Mouse (Mus musculus) lung, embryonic 16.5 days (tissue): Measurements from ENCODE around the gene Ttyh3. TPM values are rescaled to one million over a fixed set of nuclear protein-coding genes. Genes with fewer than 3 reads are reported as not detected.
A peak's percentile ranks its signal among the peaks of the same experiment; 100 is the strongest.

Source experiments
- ATAC-seq: fragments of 200-750 bp; cut with Nextera tagmentation; 2 replicates; pipeline ENCODE4 v1.8.0; 2017; ENCODE audit warnings: low read depth, mild to moderate bottlenecking, moderate library complexity
- H3K27ac ChIP-seq: fragments of 300-500 bp; sonication (generic); 2 replicates; pipeline ENCODE4 v1.5.1; 2014; ENCODE audit warnings: mild to moderate bottlenecking, control low read depth, low read length
- H3K27me3 ChIP-seq: fragments of 300-500 bp; sonication (generic); 2 replicates; pipeline ENCODE4 v1.6.1; 2014; ENCODE audit warnings: low read depth, low read length, mixed read lengths; ENCODE audit not compliant: control insufficient read depth, insufficient read depth
- H3K36me3 ChIP-seq: fragments of 300-500 bp; sonication (generic); 2 replicates; pipeline ENCODE4 v1.6.1; 2014; ENCODE audit warnings: low read length; ENCODE audit not compliant: control insufficient read depth, insufficient read depth
- H3K4me1 ChIP-seq: fragments of 300-500 bp; sonication (generic); replicated peaks from 2 replicates; pipeline ENCODE4 v1.6.1; 2014; ENCODE audit warnings: low read length, mixed read lengths; ENCODE audit not compliant: control insufficient read depth, insufficient read depth
- H3K4me2 ChIP-seq: fragments of 300-500 bp; sonication (generic); 2 replicates; pipeline ENCODE4 v1.6.1; 2014; ENCODE audit warnings: low read depth, low read length, control low read depth
- H3K4me3 ChIP-seq: fragments of 300-500 bp; sonication (generic); 2 replicates; pipeline ENCODE4 v1.5.1; 2014; ENCODE audit warnings: mild to moderate bottlenecking, low read length, control low read depth
- H3K9ac ChIP-seq: fragments of 300-500 bp; sonication (generic); 2 replicates; pipeline ENCODE4 v1.6.1; 2014; ENCODE audit warnings: low read length, control low read depth
- H3K9me3 ChIP-seq: fragments of 300-500 bp; sonication (generic); 2 replicates; pipeline ENCODE4 v1.6.1; 2016; ENCODE audit warnings: low read length; ENCODE audit not compliant: control insufficient read depth
- WGBS: fragments of 180-500 bp; shearing (Covaris S2); extraction: QIAGEN DNeasy Blood & Tissue Kit; methylation state at CpG from one replicate; pipeline ENCODE4 v1.1.7; 2014; 5-methylcytosine and 5-hydroxymethylcytosine counted together
- polyA plus RNA-seq: library from polyadenylated mRNA; unstranded; fragments of >200 nt; fragmentation: Nextera tagmentation; extraction: Ambion mirVana; gene quantifications from 2 replicates; pipeline ENCODE4 v1.2.1, GENCODE M21; 2015

The Ttyh3 gene
- polyA plus RNA-seq, 1 experiment from 2014 or later = 29.4 TPM

GRCm38 (mm10) chr5:140609511-140610272 is 39.1 kb downstream of the Ttyh3 start:
- Histone ChIP-seq H3K27me3 (peaks cover 25% of the 10 kb centered on the region), H3K27ac (peak overlapping the region; percentile 99), H3K36me3 (0 out of 2 replicates have a peak, but pooled peaks cover 5% of the 10 kb centered on the region), H3K9ac (peak overlapping the region; percentile 83), H3K4me3 (peak overlapping the region; percentile 73), H3K4me1 (peaks cover 46% of the 10 kb centered on the region), H3K4me2 (peak overlapping the region; percentile 85), H3K9me3 (no peaks in the 10 kb centered on the region)
- ATAC-seq = no peak
- WGBS = 25% methylated on average over 11 of the region's 13 CpGs

- H3K27ac ChIP-seq = peak overlapping the region; percentile 99
- no peaks in the 10 kb centered on the region for H3K9me3 ChIP-seq
- peak overlapping the region; percentile 73 for H3K4me3 ChIP-seq
- peaks cover 46% of the 10 kb centered on the region for H3K4me1 ChIP-seq
- H3K36me3 ChIP-seq = no peaks in the 10 kb centered on the region
- peak overlapping the region; percentile 83 for H3K9ac ChIP-seq
- peaks cover 25% of the 10 kb centered on the region for H3K27me3 ChIP-seq
- ATAC-seq = no peak
- WGBS = 3% methylated on average over 16 of the region's 16 CpGs
- peak overlapping the region; percentile 85 for H3K4me2 ChIP-seq
Measured at GRCm38 (mm10) chr5:140608634-140609015, 40.2 kb downstream of the Ttyh3 start.

- H3K9me3 ChIP-seq = no peaks in the 10 kb centered on the region
- peak overlapping the region; percentile 73 for H3K4me3 ChIP-seq
- WGBS = 1% methylated on average over 16 of the region's 17 CpGs
- peaks cover 46% of the 10 kb centered on the region for H3K4me1 ChIP-seq
- H3K27ac ChIP-seq = peak overlapping the region; percentile 99
- H3K4me2 ChIP-seq = peak overlapping the region; percentile 85
- peak overlapping the region; percentile 83 for H3K9ac ChIP-seq
- ATAC-seq = no peak
- peaks cover 25% of the 10 kb centered on the region for H3K27me3 ChIP-seq
- H3K36me3 ChIP-seq = no peaks in the 10 kb centered on the region
Measured at GRCm38 (mm10) chr5:140607836-140608633, 40.8 kb downstream of the Ttyh3 start.

- peak within 1 kb of the TSS; percentile 85 for H3K4me2 ChIP-seq
- H3K9ac ChIP-seq = peak within 1 kb of the TSS; percentile 83
- H3K27ac ChIP-seq = peak within 1 kb of the TSS; percentile 99
- WGBS = under 1% methylated on average over 91 of the region's 91 CpGs
- H3K4me1 ChIP-seq = peaks cover 44% of the 10 kb centered on the region
- no peaks in the 10 kb centered on the region for H3K9me3 ChIP-seq
- ATAC-seq = peak; percentile 60
- no peaks in the 10 kb centered on the region for H3K36me3 ChIP-seq
- H3K4me3 ChIP-seq = peak within 1 kb of the TSS; percentile 73
- H3K27me3 ChIP-seq = peaks cover 25% of the 10 kb centered on the region
Measured at GRCm38 (mm10) chr5:140607001-140607835, 41.6 kb downstream of the Ttyh3 start, which contains the start of gene Lfng. TSS of gene Lfng (plus strand) at chr5:140607320.

GRCm38 (mm10) chr5:140606386-140606785 is 42.4 kb downstream of the Ttyh3 start:
- no peaks in the 10 kb centered on the region for H3K9me3 ChIP-seq
- WGBS = 1% methylated on average over 23 of the region's 23 CpGs
- H3K27me3 ChIP-seq = peaks cover 25% of the 10 kb centered on the region
- H3K9ac ChIP-seq = no peak overlapping the region
- H3K4me1 ChIP-seq = peaks cover 38% of the 10 kb centered on the region
- H3K4me3 ChIP-seq = peak overlapping the region; percentile 73
- no peak overlapping the region for H3K27ac ChIP-seq
- peak overlapping the region; percentile 85 for H3K4me2 ChIP-seq
- H3K36me3 ChIP-seq = no peaks in the 10 kb centered on the region
- no peak for ATAC-seq

GRCm38 (mm10) chr5:140605228-140605627 is 43.6 kb downstream of the Ttyh3 start:
- Histone ChIP-seq H3K4me1 (peaks cover 26% of the 10 kb centered on the region), H3K27me3 (peaks cover 25% of the 10 kb centered on the region), H3K36me3 (no peaks in the 10 kb centered on the region), H3K9me3 (no peaks in the 10 kb centered on the region), H3K9ac (no peak overlapping the region), H3K27ac (no peak overlapping the region), H3K4me3 (no peak overlapping the region), H3K4me2 (no peak overlapping the region)
- ATAC-seq = no peak
- WGBS = 23% methylated on average over 3 of the region's 3 CpGs

GRCm38 (mm10) chr5:140604386-140604785 is 44.4 kb downstream of the Ttyh3 start:
- no peak for ATAC-seq
- Histone ChIP-seq H3K9me3 (no peaks in the 10 kb centered on the region), H3K27ac (no peak overlapping the region), H3K4me1 (peaks cover 19% of the 10 kb centered on the region), H3K27me3 (peaks cover 25% of the 10 kb centered on the region), H3K36me3 (no peaks in the 10 kb centered on the region), H3K4me3 (no peak overlapping the region), H3K9ac (no peak overlapping the region), H3K4me2 (no peak overlapping the region)
- 48% methylated on average over 8 of the region's 8 CpGs for WGBS

GRCm38 (mm10) chr5:140602540-140602939 is 46.3 kb downstream of the Ttyh3 start:
- H3K4me1 ChIP-seq = peaks cover 12% of the 10 kb centered on the region
- H3K27ac ChIP-seq = no peak overlapping the region

More at GRCm38 (mm10) chr5:140602540-140602939, 46.3 kb downstream of the Ttyh3 start:
- Histone ChIP-seq H3K9ac (no peak overlapping the region), H3K36me3 (no peaks in the 10 kb centered on the region), H3K9me3 (no peaks in the 10 kb centered on the region), H3K4me2 (no peak overlapping the region), H3K27me3 (peaks cover 20% of the 10 kb centered on the region), H3K4me3 (no peak overlapping the region)
- 41% methylated on average over 2 of the region's 2 CpGs for WGBS
- no peak for ATAC-seq
